Mouse (Mus musculus): Measurements from ENCODE around the gene Fbxo44. TPM values are rescaled to one million over a fixed set of nuclear protein-coding genes. Genes with fewer than 3 reads are reported as not detected.

Fbxo44 gene
- polyA plus RNA-seq, 1 experiment = 12.5 TPM

GRCm38 (mm10) chr4:148147714-148148113, 12.6 kb downstream of the Fbxo44 start:
- Histone ChIP-seq H3K4me1 (ENCODE audit: control insufficient read depth, insufficient read depth, low read length) (peaks cover 7% of the 10 kb centered on the region), H3K36me3 (ENCODE audit: control insufficient read depth, insufficient read depth, low read length, poor library complexity, severe bottlenecking) (peaks cover 23% of the 10 kb centered on the region), H3K4me3 (ENCODE audit: low read depth, low read length) (no peak overlapping the region), H3K9me3 (replicated peaks; ENCODE audit: control insufficient read depth, insufficient read depth, low read length, poor library complexity, severe bottlenecking) (no peaks in the 10 kb centered on the region), H3K9ac (ENCODE audit: low read depth, poor library complexity, severe bottlenecking) (no peak overlapping the region), H3K27me3 (ENCODE audit: control insufficient read depth, insufficient read depth, low read length, poor library complexity, severe bottlenecking) (no peaks in the 10 kb centered on the region), H3K27ac (ENCODE audit: insufficient read depth, low read length) (no peak overlapping the region)
- TF ChIP-seq POLR2A (IDR thresholded peaks at IDR 0.05; ENCODE audit: insufficient read depth, low read length) (no peak), EP300 (IDR thresholded peaks at IDR 0.05; ENCODE audit: insufficient read depth, low read depth, low read length) (no peak), CTCF (IDR thresholded peaks at IDR 0.05; ENCODE audit: low read depth, low read length) (no peak)

DNA sequence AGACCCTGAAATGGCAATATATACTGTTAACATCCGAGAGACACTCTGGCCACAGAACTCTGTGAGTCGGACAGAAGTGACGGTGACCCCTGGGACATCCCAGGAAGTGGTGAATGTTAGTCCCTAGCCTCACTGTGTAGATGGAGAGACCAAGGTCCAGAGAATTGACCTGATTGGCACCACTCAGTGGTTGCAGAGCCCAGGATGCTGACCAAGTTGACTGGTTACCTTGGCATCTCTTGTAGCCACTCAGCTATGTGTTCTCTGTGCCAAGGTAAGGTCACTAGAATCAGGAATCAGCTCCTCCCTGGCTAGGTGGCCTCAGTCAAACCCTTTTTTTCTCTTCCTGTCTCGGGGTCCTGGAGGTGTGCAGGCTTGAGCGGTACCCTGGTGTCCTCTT, 16.6 kb downstream of the Fbxo44 start:
- Histone ChIP-seq H3K4me1 (ENCODE audit: control insufficient read depth, insufficient read depth, low read length) (no peaks in the 10 kb centered on the region), H3K9ac (ENCODE audit: low read depth, poor library complexity, severe bottlenecking) (no peak overlapping the region), H3K36me3 (ENCODE audit: control insufficient read depth, insufficient read depth, low read length, poor library complexity, severe bottlenecking) (peaks cover 23% of the 10 kb centered on the region), H3K27ac (ENCODE audit: insufficient read depth, low read length) (no peak overlapping the region), H3K4me3 (ENCODE audit: low read depth, low read length) (no peak overlapping the region), H3K9me3 (replicated peaks; ENCODE audit: control insufficient read depth, insufficient read depth, low read length, poor library complexity, severe bottlenecking) (no peaks in the 10 kb centered on the region), H3K27me3 (ENCODE audit: control insufficient read depth, insufficient read depth, low read length, poor library complexity, severe bottlenecking) (no peaks in the 10 kb centered on the region)
- TF ChIP-seq POLR2A (IDR thresholded peaks at IDR 0.05; ENCODE audit: insufficient read depth, low read length) (no peak), EP300 (IDR thresholded peaks at IDR 0.05; ENCODE audit: insufficient read depth, low read depth, low read length) (no peak), CTCF (IDR thresholded peaks at IDR 0.05; ENCODE audit: low read depth, low read length) (no peak)

DNA sequence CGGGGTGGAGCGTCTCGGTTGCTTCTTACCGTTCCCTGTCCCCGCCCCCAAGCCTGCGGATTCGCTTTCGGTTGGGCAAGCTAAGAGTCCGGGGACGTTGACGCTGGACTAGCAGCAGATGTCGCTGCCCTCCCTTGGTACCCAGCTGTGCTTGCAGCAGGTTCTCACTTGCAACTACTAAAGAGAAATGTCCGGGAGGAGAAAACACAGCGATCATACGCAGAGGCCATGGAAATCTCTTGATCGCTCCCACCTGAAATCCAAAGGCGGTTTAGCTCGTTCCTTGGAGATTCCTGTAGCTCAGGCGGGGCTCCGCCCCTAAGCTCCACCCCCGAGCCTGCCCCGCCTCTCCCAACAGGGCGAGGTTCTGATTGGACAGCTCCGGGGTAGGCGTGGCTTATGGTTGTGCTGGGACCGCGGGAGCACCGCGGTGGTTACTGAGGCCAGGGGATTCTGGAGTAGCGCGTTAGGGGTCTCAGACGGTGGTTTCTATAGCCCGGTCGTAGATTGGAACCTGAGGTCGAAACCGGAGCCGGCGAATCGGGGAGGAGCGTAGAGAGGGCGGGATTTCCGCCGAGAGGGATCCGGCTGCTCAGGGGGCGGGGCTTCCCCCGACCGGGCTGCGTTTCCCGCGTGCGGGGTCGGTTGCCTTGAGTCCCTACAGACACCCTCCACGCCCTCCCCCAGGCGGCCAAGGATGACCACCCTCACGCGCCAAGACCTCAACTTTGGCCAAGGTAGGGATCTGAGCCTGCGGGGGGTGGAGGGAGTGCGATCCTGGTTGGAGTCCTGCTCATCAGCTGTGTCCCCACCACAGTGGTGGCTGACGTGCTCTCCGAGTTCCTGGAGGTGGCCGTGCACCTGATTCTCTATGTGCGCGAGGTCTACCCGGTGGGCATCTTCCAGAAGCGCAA, 19.9 kb downstream of the Fbxo44 start:
- Histone ChIP-seq H3K27me3 (ENCODE audit: control insufficient read depth, insufficient read depth, low read length, poor library complexity, severe bottlenecking) (no peaks in the 10 kb centered on the region), H3K9ac (ENCODE audit: low read depth, poor library complexity, severe bottlenecking) (peak overlapping the region; percentile 62), H3K4me1 (ENCODE audit: control insufficient read depth, insufficient read depth, low read length) (no peaks in the 10 kb centered on the region), H3K27ac (ENCODE audit: insufficient read depth, low read length) (peak overlapping the region; percentile 76), H3K36me3 (ENCODE audit: control insufficient read depth, insufficient read depth, low read length, poor library complexity, severe bottlenecking) (peaks cover 4% of the 10 kb centered on the region), H3K4me3 (ENCODE audit: low read depth, low read length) (peak overlapping the region; percentile 89), H3K9me3 (replicated peaks; ENCODE audit: control insufficient read depth, insufficient read depth, low read length, poor library complexity, severe bottlenecking) (no peaks in the 10 kb centered on the region)
- no peak for TF ChIP-seq EP300 (IDR thresholded peaks at IDR 0.05; ENCODE audit: insufficient read depth, low read depth, low read length)
- TF ChIP-seq CTCF (IDR thresholded peaks at IDR 0.05; ENCODE audit: low read depth, low read length) = peak; percentile 58
- peak; percentile 29 for TF ChIP-seq POLR2A (IDR thresholded peaks at IDR 0.05; ENCODE audit: insufficient read depth, low read length)

DNA sequence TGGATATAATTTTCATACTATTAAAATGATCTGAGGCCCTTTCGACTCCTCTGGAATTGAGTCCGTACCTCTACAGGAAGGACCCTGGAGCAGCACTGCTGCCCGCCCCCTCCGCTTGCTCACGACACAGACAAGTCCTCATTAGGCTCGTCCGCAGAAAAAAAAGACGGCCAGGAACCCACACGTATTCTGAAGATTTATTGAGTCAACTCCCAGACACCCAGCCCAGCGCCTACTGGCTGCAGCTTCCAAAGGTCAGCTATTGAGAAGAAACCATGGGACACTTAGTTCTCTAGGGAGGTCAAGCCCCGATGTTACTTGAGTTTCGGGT, 20.6 kb downstream of the Fbxo44 start:
- H3K27ac ChIP-seq (ENCODE audit: insufficient read depth, low read length) = peak overlapping the region; percentile 49; the same call in 1 of the 2 replicates

GRCm38 (mm10) chr4:148137503-148137902, 22.8 kb downstream of the Fbxo44 start:
- Histone ChIP-seq H3K36me3 (ENCODE audit: control insufficient read depth, insufficient read depth, low read length, poor library complexity, severe bottlenecking) (no peaks in the 10 kb centered on the region), H3K4me1 (ENCODE audit: control insufficient read depth, insufficient read depth, low read length) (no peaks in the 10 kb centered on the region), H3K27ac (ENCODE audit: insufficient read depth, low read length) (no peak overlapping the region), H3K27me3 (ENCODE audit: control insufficient read depth, insufficient read depth, low read length, poor library complexity, severe bottlenecking) (no peaks in the 10 kb centered on the region), H3K9me3 (replicated peaks; ENCODE audit: control insufficient read depth, insufficient read depth, low read length, poor library complexity, severe bottlenecking) (no peaks in the 10 kb centered on the region), H3K4me3 (ENCODE audit: low read depth, low read length) (no peak overlapping the region), H3K9ac (ENCODE audit: low read depth, poor library complexity, severe bottlenecking) (no peak overlapping the region)
- no peak for TF ChIP-seq POLR2A (IDR thresholded peaks at IDR 0.05; ENCODE audit: insufficient read depth, low read length)
- no peak for TF ChIP-seq CTCF (IDR thresholded peaks at IDR 0.05; ENCODE audit: low read depth, low read length)
- TF ChIP-seq EP300 (IDR thresholded peaks at IDR 0.05; ENCODE audit: insufficient read depth, low read depth, low read length) = no peak

More for the DNA sequence above, 20.6 kb downstream of the Fbxo44 start:
- H3K9me3 ChIP-seq (replicated peaks; ENCODE audit: control insufficient read depth, insufficient read depth, low read length, poor library complexity, severe bottlenecking) = no peaks in the 10 kb centered on the region
- H3K4me1 ChIP-seq (ENCODE audit: control insufficient read depth, insufficient read depth, low read length) = no peaks in the 10 kb centered on the region
- peak overlapping the region; percentile 89 for H3K4me3 ChIP-seq (ENCODE audit: low read depth, low read length)
- H3K36me3 ChIP-seq (ENCODE audit: control insufficient read depth, insufficient read depth, low read length, poor library complexity, severe bottlenecking) = no peaks in the 10 kb centered on the region
- H3K27me3 ChIP-seq (ENCODE audit: control insufficient read depth, insufficient read depth, low read length, poor library complexity, severe bottlenecking) = no peaks in the 10 kb centered on the region
- H3K9ac ChIP-seq (ENCODE audit: low read depth, poor library complexity, severe bottlenecking) = peak overlapping the region; percentile 62
- TF ChIP-seq EP300 (IDR thresholded peaks at IDR 0.05; ENCODE audit: insufficient read depth, low read depth, low read length) (no peak), CTCF (IDR thresholded peaks at IDR 0.05; ENCODE audit: low read depth, low read length) (no peak), POLR2A (IDR thresholded peaks at IDR 0.05; ENCODE audit: insufficient read depth, low read length) (no peak)

- H3K9me3 ChIP-seq (replicated peaks; ENCODE audit: control insufficient read depth, insufficient read depth, low read length, poor library complexity, severe bottlenecking) = no peaks in the 10 kb centered on the region
- H3K9ac ChIP-seq (ENCODE audit: low read depth, poor library complexity, severe bottlenecking) = no peak overlapping the region
- H3K27me3 ChIP-seq (ENCODE audit: control insufficient read depth, insufficient read depth, low read length, poor library complexity, severe bottlenecking) = no peaks in the 10 kb centered on the region
- H3K27ac ChIP-seq (ENCODE audit: insufficient read depth, low read length) = no peak overlapping the region
- H3K4me1 ChIP-seq (ENCODE audit: control insufficient read depth, insufficient read depth, low read length) = no peaks in the 10 kb centered on the region
- TF ChIP-seq POLR2A (IDR thresholded peaks at IDR 0.05; ENCODE audit: insufficient read depth, low read length) (no peak), CTCF (IDR thresholded peaks at IDR 0.05; ENCODE audit: low read depth, low read length) (no peak), EP300 (IDR thresholded peaks at IDR 0.05; ENCODE audit: insufficient read depth, low read depth, low read length) (no peak)
- no peak overlapping the region for H3K4me3 ChIP-seq (ENCODE audit: low read depth, low read length)
- H3K36me3 ChIP-seq (ENCODE audit: control insufficient read depth, insufficient read depth, low read length, poor library complexity, severe bottlenecking) = no peaks in the 10 kb centered on the region
Observed at GRCm38 (mm10) chr4:148134988-148135387, 25.3 kb downstream of the Fbxo44 start.

Measured in ES-Bruce4 (cell line).